Mouse (Mus musculus): ENCODE data around the gene Pygm.
A peak's percentile ranks its signal among the peaks of the same experiment; 100 is the strongest.

The Pygm gene

DNA sequence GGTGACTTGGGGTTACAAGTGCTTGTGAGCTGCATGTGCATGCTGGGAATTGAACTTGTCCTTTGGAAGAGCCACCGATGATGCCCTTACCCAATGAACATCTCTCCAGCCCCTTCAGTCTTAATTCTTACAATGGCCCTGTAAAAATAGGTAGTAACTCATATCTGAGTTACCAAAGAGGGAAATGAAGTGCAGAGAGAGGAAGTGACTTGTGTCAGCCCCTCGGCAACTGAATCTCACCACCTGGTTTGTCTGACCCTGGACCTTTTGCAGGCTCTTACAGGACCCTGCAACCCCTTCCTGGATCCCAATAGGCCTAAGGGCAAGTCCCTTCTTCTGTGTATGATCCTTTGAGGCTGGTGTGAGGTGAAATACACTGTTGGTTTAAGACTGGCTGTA lies 32.1 kb upstream of the Pygm start:
- no peak for DNase-seq (ENCODE audit: low read depth, low spot score)

DNA sequence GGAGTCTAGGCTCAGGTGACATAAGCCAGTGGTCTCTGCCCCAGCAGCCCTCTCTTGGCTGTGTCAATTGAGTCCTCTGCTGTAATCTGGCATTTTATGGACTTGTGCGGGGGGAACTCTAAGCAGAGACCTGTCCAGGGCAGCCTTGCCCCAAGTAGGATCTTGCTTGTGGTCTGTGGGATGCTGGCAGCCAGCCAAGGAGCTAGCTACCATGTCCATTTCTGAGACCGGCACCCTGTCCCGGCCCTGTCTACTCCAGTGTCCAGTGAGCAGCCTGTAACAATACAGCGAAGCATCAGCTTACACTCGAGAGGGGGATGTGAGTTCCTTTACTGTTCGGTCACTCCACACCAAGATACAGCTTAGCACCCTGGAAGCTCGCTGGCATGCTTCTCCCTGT lies 30.2 kb upstream of the Pygm start:
- no peak for DNase-seq (ENCODE audit: low read depth, low spot score)

- no peak for DNase-seq (ENCODE audit: low read depth, low spot score)
These were observed 22.9 kb upstream of the Pygm start for GRCm38 (mm10) chr19:6361291-6361690.

GRCm38 (mm10) chr19:6363091-6363410 lies 21.1 kb upstream of the Pygm start:
- no peak for DNase-seq (ENCODE audit: low read depth, low spot score)

- DNase-seq (ENCODE audit: low read depth, low spot score), result peak; percentile 100
These were observed 20.6 kb upstream of the Pygm start, which contains the start of gene Sf1 for GRCm38 (mm10) chr19:6363411-6364240. TSS of gene Sf1 (plus strand) at chr19:6363690.

DNA sequence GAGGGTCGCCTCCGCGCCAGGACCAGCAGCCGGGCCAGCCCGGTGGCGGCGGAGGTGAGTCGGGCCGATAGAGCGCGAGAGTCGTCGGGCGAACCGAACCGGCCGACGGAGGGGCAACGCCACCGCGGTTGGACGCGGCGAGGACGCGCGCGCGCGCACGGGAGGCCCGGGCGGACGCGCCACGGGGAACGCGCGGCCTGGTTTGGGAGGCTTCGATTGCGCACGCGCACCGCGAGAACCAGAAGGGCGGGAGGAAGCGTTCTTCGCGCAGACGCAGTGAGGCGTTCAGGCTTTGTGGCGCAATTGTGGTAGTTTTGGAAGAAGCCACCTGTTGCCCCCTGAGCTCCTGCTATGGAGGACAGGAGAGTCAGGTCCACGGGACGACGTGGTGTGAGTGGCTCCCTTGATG lies 19.9 kb upstream of the Pygm start:
- peak; percentile 93 for DNase-seq (ENCODE audit: low read depth, low spot score)

GRCm38 (mm10) chr19:6364842-6365241 lies 19.4 kb upstream of the Pygm start:
- no peak for DNase-seq (ENCODE audit: low read depth, low spot score)

- DNase-seq (ENCODE audit: low read depth, low spot score), result no peak
These were observed 14.0 kb upstream of the Pygm start for GRCm38 (mm10) chr19:6370175-6370574.

DNA sequence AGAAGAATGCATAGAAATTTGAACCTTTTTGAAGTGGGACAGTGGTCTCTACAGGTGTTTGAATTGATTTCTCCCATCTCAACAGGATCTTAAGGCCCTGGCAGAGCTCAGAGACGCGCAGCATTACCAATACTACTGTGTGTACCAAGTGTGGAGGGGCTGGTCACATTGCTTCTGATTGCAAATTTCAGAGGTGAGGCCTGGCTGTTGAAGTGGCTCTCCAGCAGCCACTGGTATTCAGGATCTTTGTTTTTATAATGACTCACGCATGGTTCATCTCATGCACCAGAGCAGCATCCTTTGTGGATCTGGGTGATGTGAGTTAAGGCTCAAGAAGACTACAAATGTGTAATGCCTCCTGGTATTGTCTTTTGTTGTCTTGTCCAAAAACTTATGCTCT lies 11.8 kb upstream of the Pygm start:
- DNase-seq (ENCODE audit: low read depth, low spot score), result no peak

DNA sequence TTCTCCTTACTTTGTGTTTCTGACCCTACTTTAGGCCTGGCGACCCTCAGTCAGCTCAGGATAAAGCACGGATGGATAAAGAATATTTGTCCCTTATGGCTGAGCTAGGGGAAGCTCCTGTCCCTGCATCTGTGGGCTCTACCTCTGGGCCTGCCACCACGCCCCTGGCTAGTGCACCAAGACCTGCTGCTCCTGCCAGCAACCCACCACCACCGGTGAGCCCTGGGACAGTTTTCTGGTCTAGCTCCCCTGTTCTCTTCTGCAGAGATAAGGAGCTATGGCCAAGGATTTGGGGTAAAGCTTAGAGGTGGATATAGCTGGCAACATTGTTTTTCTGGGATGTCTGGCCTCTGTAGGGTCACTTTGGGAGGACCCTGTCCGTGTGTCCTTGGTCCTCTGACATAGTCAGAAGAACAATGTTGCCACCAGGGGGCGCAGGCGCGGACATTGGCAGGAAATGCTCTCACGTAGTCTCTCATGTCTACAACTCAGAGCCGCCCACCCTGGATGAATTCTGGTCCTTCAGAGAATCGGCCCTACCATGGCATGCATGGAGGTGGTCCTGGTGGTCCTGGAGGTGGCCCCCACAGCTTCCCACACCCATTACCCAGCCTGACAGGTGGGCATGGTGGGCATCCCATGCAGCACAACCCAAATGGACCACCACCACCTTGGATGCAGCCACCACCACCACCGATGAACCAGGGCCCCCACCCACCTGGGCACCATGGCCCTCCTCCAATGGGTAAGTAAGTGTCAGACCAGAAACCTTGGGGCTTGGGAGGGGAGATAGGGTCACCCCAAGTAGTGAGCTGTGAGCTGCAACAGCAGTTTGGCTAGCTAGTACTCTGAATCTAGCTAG lies 10.4 kb upstream of the Pygm start:
- DNase-seq (ENCODE audit: low read depth, low spot score), result peak; percentile 79

- DNase-seq (ENCODE audit: low read depth, low spot score), result no peak
These were observed 9.6 kb upstream of the Pygm start for GRCm38 (mm10) chr19:6374571-6374970.

DNA sequence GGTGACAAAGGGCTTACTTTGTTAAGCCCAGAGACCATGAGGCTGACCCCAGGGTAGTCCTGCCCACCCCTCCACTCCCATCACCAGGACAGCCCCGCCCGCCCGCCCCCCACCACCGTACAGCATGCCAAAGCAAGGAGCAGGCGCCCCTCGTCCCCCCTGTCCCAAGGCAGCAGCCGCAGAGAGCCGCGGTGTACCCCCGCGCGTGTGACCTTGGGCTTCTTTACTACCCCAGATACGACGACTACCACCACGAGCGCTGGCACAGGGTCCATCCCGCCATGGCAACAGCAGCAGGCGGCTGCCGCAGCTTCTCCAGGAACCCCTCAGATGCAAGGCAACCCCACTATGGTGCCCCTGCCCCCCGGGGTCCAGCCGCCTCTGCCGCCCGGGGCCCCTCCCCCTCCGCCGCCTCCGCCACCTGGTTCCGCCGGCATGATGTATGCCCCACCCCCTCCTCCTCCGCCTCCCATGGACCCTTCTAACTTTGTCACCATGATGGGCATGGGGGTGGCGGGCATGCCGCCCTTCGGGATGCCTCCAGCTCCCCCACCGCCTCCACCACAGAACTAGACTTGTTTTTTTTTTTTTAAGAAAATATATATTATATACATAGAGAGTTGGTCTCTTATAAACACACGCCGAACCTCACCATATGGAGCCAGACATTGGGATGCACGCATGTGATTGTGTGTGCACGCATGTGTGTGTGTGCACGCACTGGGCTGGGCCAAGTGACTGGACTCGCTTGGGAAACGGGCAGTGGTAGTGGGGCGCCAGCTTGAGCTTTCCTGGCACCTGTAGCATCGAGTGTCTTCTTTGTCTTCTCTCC lies 8.6 kb upstream of the Pygm start:
- no peak for DNase-seq (ENCODE audit: low read depth, low spot score)

- DNase-seq (ENCODE audit: low read depth, low spot score), result peak; percentile 69
These were observed 8.0 kb upstream of the Pygm start for GRCm38 (mm10) chr19:6376255-6376564.

DNA sequence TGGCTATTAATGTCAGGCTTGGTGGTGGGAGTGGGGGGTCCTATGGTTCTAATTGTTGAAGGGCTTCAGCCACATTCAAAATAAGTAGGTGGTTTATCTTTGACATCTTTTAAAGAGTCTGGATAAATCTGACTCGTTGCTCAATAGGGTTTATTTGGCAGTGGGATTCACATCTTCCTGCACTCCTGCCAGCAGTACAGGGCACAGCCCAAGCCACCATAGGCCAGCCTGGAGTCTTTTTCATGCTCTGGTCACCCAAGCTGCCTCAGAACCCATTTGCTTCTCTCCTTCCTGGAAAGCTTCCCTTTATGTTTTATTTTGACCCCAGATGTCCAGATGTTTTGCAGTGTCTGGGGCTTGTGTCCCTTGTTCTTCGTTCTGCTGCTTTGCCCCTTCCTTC lies 7.6 kb upstream of the Pygm start:
- no peak for DNase-seq (ENCODE audit: low read depth, low spot score)

GRCm38 (mm10) chr19:6377327-6378040 lies 6.7 kb upstream of the Pygm start:
- no peak for DNase-seq (ENCODE audit: low read depth, low spot score)

GRCm38 (mm10) chr19:6380411-6381166 lies 3.6 kb upstream of the Pygm start:
- DNase-seq (ENCODE audit: low read depth, low spot score), result no peak

GRCm38 (mm10) chr19:6381238-6381637 lies 3.0 kb upstream of the Pygm start:
- DNase-seq (ENCODE audit: low read depth, low spot score), result no peak

DNA sequence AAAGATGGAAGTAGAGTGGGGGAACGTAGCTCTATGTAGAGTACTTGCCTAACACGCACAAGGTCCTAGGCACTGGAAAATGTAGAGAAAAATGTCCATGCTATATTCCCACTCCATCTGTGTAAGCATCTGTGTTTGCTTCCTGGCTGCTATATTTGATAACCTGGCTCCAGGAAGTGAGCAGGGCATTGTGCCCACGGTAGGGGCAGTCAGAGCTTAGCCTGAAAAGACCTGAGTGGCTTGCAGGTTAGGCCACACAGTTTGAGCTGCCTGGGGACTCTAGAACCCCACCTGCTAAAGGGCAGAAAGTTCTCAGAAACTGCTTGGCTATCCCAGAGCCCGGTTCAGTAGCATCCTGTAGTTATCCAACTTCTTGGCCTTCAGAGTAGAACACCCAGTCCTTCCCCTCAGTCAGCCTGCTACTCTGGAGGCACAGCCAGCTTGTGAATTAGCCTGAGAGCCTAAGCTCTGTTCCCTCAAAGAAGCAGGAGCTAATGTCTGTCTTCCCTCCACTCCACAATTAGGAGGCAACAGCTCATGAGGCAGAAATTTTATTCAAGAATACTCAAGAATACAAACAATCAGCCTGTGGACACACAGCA lies 1.8 kb upstream of the Pygm start:
- no peak for DNase-seq (ENCODE audit: low read depth, low spot score)

DNA sequence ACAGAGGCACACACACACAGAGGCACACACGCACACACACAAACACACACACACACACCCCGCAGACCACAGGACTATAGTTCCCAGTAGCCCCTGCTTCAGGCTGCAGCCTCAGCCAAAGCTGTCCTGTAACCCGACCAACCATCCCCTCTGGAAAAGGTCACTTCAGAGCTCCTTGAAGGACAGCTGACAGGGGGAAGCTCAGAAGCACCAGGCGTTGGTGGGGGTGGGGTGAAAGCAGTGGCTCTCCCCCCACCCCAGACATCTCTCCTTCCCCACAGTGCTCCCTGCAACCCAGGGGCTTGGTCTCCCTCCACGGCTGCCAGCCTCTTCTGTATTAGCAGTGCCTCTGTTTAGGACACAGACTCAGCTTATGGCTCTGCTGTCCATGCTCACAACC lies 729 bp upstream of the Pygm start:
- DNase-seq (ENCODE audit: low read depth, low spot score), result no peak

GRCm38 (mm10) chr19:6384954-6385353 lies 755 bp downstream of the Pygm start:
- DNase-seq (ENCODE audit: low read depth, low spot score), result no peak

All from R1 (cell line).